Mouse (Mus musculus) monocyte, adult 5-6 weeks (primary cell): ENCODE measurements around the gene Atp2a3. TPM values are rescaled to one million over a fixed set of nuclear protein-coding genes. Genes with fewer than 3 reads are reported as not detected.

Source experiments
- ATAC-seq: fragments of 153-309, 156-312 bp; replicated peaks from 2 replicates; pipeline ENCODE4 v1.8.0; 2017; ENCODE audit warnings: mild to moderate bottlenecking; ENCODE audit not compliant: low TSS enrichment, insufficient number of reproducible peaks, severe bottlenecking, poor library complexity, low FRiP score
- total RNA-seq: library from RNA; stranded (forward); fragments of 200-1000, 200-491, 200-594 nt; gene quantifications from 3 replicates; pipeline ENCODE4 v1.2.3, GENCODE M21; 2017

The Atp2a3 gene
- total RNA-seq, 1 experiment from 2014 or later: 107 TPM

GRCm38 (mm10) chr11:72953116-72953439 lies 7.9 kb upstream of the Atp2a3 start:
- no peak for ATAC-seq

GRCm38 (mm10) chr11:72953440-72954151 lies 7.4 kb upstream of the Atp2a3 start:
- ATAC-seq: peak; percentile 49

GRCm38 (mm10) chr11:72954216-72954615 lies 6.8 kb upstream of the Atp2a3 start:
- ATAC-seq: peak; percentile 18; the same call in 1 of the 2 replicates

GRCm38 (mm10) chr11:72955339-72955974 lies 5.5 kb upstream of the Atp2a3 start:
- no peak for ATAC-seq

GRCm38 (mm10) chr11:72957318-72957717 lies 3.7 kb upstream of the Atp2a3 start:
- no peak for ATAC-seq

GRCm38 (mm10) chr11:72959924-72960679 lies 867 bp upstream of the Atp2a3 start:
- ATAC-seq: no peak

GRCm38 (mm10) chr11:72960723-72961071 lies 272 bp upstream of the Atp2a3 start:
- ATAC-seq: no peak

GRCm38 (mm10) chr11:72962378-72962777 lies 1.4 kb downstream of the Atp2a3 start:
- ATAC-seq: no peak

- ATAC-seq: no peak
Observed at GRCm38 (mm10) chr11:72963058-72963788, 2.3 kb downstream of the Atp2a3 start.

GRCm38 (mm10) chr11:72963789-72964294 lies 2.9 kb downstream of the Atp2a3 start:
- ATAC-seq: no peak

- ATAC-seq: no peak
Observed at GRCm38 (mm10) chr11:72974995-72975503, 14.1 kb downstream of the Atp2a3 start.

GRCm38 (mm10) chr11:72982516-72982915 lies 21.5 kb downstream of the Atp2a3 start:
- ATAC-seq: no peak

GRCm38 (mm10) chr11:72983283-72983682 lies 22.3 kb downstream of the Atp2a3 start:
- ATAC-seq: no peak

- peak; percentile 79 for ATAC-seq
Observed at GRCm38 (mm10) chr11:72986745-72987144, 25.8 kb downstream of the Atp2a3 start.

- ATAC-seq: peak; percentile 20; the same call in 1 of the 2 replicates
Observed at GRCm38 (mm10) chr11:72987234-72987633, 26.3 kb downstream of the Atp2a3 start.

- no peak for ATAC-seq
Observed at GRCm38 (mm10) chr11:72987807-72988206, 26.8 kb downstream of the Atp2a3 start.

- ATAC-seq: no peak
Observed at GRCm38 (mm10) chr11:72989044-72989443, 28.1 kb downstream of the Atp2a3 start.

- ATAC-seq: no peak
Observed at GRCm38 (mm10) chr11:72990688-72991087, 29.7 kb downstream of the Atp2a3 start.

GRCm38 (mm10) chr11:72991961-72992360 lies 31.0 kb downstream of the Atp2a3 start:
- no peak for ATAC-seq
